Mouse (Mus musculus) layer of hippocampus, adult 9-11 months (tissue): ENCODE measurements at regions not wholly inside any gene's neighbourhood (a gene's known extent, or its start where the extent isn't known, plus 50 kb on each side); places are given as distances from the start of the nearest gene placed in this dataset.

Experiments used
- DNase-seq: peaks from one replicate; pipeline ENCODE4 v3.0.0; 2022

DNA sequence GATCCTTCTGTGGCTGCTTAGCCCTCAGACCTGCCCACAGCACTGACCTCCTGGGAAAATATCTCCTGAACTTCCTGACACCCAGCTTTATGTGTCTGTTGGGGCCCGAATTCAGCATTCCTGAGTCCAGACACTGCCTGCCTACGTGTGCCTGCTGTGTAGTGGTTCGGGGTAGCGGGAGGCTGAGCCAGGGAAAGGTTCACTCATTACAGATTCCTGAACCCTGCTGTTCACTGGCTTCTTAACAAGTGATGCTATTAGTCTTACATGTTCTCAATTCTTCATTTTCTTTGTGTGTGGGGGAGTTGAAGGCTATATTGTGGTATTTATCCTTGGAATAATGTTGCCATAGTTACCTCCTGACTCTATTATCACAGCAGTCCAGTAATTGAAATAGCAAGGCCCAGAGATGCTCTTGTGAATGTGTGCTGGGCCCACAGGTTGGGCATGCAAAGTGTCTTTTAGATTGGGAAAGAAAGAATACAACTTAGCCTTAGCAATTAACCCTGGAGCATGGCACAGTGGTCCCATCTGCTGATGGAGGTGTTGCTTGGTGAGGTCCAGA is 216.7 kb upstream of the Rbfox1 start:
- no peak for DNase-seq

DNA sequence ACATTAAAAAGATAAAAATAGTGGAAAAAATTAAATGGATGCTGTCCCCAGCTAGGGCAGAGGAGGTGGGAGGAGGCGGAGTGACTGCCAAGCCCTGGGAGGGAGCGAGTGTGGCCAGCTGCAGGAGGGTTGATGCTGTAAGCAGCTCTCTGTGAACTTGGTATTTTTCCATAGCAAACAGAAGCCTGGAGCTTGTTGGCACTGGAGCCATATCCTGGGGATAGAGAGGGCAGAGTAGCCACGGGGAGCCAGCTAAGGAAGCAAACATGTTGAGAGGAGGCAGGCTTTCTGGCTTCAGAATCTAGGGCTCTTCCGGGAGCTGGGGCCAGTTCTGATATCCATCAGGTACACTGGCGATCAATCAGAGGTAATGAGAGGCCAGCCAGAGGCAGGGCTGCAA is 223.2 kb upstream of the Rbfox1 start:
- DNase-seq: peak; percentile 28

DNA sequence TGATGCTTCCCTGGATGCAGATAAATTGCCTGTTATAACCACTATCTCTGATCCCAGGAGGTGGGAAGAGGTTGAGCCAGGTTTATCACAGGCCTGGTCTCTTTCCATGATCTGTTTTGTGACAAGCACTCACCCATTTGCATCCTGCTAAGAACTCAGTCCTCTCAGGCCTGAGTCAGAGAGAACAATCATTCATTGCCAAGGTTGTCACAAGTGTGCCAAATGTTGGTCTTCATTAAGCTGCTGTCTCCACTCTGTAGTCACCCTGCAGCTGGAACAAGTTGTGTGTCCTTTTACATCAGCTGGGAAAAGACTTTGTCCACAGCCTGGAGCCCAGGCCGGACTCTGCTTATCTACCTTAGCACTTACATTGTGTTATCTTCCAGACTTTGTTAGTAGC is 233.6 kb upstream of the Rbfox1 start:
- no peak for DNase-seq

DNA sequence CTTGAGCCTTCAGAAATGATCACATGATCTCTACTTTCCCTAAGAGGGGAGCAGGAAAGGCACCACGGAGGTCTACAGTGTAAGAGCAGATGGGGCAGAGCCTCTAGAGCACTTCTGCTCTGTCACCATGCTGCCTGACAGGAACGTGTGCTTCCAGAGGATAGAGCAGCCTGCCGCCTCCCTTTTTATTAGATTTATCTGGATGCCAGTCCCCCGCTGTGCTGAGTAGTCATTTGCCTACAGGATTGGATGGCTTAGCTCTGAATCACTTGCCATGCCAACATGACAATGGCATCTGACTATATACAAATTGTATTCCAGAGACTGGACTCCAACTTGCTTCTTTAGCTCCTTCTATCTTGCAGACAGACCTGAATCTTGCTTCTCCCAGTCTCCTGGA is 234.2 kb upstream of the Rbfox1 start:
- DNase-seq: no peak

DNA sequence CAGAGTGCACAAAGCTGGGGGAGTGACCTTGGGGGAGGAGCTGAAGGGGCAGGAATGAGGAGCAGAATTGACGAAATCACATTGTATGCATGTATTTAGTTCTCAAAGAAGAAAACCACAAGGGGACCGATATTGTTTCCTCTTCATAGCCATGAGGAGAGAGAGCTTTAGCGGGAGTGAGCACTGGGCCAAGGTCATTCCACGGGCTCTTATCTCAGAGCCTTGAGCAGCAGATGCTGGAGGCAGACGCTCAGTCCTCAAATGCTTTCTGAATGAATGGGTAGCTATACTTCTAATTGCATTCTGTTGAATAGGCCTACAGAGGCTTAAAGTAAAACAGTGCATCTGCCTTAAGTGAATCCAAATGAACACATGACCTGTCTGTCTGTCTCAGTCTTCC is 245.2 kb upstream of the Rbfox1 start:
- DNase-seq: no peak

DNA sequence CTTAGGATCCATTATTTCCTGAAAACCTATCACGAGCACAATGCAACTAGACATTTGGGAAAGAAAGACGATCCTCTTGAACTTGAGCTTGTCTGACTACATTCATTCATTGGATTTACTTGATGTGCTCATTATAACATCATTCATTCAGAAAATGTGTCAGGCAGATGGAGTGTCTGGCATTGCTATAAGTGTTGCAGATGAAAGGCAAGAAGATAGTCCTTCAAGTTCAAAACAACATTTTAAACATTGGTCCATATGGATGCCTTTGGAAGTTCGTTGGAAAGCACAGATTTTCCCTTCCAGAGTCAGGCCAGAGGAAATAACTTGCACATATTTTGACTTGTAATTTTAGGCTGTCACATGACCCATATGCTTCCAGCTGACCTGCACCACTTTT is 255.2 kb upstream of the Rbfox1 start:
- no peak for DNase-seq

DNA sequence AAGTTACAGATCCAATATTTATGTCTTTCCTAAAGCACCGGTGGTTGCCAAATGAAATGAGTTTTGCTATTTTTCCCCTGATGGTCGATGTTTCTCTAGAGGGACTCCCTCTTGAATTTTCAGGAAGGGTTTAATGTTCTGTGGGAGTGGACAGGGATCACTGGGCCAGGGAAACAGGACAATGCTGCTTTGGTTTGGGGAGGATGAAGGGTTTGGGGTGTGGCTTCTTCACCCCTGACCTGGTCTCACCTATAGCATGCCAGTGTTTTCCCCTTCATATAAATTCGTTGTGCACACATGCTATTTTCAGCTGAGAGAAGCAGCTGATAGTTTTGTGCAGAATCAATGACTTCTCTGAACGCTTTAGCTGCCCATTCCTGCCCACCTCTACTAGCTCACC is 257.2 kb upstream of the Rbfox1 start:
- DNase-seq: no peak

DNA sequence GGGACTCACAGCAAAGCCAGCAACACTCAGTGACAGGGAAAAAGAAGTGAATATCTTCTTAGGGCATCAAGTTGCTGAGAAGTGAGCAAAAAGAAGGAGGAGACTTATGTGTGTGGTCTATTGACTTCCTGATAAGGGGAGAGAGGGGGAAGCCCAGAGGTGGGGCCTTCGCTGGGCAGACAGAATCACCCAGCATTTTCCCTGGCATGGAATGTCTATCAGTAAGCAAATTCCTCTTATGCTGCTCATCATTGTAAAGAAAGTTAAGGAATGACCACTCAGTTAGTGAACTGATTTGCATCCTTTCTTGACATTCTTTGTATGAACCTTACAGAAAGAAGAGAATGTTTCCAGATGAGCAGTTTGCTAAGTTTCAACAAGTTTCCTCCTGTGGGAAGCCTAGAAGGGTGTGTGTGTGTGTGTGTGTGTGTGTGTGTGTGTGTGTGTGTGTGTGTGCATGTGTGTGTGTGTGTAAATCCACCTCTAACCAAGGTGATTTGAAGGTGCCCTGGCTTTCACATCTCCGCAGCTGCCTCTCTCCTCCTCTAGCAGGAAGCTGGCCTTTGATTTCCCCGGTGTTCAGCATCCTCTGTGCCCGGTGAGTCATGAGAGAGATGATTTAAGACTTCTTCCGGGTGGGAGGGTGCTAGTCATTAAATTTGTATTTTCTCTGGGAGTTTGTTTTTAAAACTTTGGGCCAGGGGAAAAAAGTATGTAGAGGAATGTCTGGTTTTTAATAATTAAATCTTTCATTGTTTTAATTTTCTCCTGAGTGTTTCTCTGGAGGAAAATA is 257.8 kb upstream of the Rbfox1 start:
- no peak for DNase-seq

DNA sequence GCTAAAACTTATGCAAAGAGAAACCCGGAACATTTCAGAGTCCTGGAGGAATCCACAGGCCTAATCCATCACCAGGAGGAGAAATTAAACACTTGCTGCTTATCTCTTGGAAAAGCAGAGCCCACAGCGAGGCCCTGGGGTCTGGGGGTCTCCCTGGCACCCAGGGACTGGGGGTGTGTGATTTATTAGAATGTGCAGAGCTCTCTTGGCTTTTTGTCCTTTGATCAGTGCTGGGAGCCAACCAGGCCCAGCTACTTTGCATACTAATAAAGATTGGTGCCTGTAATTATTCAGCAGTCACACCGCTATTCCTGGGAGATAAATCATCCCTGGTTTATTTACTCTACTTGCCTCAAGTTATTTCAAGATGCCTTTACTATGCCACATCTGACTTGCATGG is 260.0 kb upstream of the Rbfox1 start:
- DNase-seq: no peak

DNA sequence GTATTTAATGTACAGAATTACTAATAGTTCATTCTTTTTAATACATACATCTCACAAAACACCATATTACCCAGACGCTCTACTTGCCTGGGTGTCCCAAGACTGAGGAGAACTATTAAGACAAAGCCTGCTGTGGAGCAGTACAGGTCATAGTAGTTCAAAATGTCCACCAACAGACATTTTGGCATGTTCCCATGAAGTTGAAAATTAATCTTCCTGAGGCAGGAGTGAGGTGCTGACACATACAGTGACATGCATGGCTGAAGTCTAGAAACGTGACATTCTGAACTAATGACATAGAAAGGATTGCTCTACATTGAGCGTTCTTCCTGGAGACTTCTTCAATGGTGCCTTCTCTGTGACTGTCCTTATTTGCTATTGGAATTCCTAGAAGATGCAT is 264.6 kb upstream of the Rbfox1 start:
- no peak for DNase-seq

DNA sequence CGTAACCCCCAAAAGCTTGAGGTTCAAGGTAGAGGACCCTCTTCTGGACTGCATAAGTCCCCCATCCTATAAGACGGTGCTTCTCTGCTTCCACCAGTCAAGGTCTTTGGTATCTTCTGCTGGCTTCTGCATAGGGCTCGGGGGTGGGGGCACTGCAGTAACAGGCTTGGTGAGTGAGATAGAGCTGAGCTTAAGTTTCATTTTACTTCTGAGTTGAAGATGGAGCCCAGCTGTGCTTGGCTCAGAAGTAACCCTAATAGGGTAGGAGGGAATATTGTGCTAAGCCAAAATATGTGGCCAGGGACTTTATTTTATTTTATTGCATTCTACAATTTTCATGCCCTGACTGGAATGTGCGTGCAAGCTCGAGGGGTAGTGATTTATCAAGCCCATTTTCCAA is 268.8 kb upstream of the Rbfox1 start:
- no peak for DNase-seq

DNA sequence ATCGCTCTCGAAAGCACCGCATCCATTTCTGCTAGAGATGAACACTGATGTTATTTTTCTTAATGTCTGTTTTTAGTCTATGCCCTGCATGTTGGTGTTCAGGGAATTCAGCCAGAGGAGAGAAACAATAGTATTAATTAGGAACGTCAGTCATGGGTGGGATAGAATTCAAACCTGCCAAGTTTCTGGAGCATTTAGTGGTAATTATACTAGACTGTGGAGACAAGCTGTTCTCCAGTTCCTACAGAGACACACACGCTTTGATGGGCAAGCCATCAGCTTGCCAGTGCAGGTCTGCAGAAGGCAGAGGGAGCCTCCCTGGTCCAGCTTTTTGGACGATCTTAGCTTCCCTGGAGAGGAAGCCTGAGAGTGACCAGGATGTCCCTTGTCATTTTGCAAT is 289.8 kb upstream of the Rbfox1 start:
- DNase-seq: peak; percentile 70

DNA sequence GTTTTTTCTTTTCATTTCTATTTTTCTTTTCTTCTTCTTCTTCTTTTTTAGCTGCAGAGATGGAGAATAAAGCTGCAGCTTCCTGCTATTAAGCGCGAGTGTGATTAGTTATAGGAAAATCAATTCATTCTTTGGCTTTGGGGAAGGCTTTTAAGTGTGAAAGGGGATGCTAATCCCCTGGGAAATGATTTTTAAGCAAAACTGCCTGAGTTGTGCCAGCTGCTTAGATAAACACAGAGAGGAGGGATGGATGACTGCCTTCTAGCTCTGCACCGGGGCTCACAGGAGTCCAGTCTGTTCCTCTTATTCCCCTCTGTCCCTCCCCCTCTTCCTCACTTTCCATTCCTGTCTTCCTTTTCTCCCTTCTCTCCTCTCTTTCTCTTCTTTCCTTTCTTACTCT is 306.8 kb upstream of the Rbfox1 start:
- no peak for DNase-seq

DNA sequence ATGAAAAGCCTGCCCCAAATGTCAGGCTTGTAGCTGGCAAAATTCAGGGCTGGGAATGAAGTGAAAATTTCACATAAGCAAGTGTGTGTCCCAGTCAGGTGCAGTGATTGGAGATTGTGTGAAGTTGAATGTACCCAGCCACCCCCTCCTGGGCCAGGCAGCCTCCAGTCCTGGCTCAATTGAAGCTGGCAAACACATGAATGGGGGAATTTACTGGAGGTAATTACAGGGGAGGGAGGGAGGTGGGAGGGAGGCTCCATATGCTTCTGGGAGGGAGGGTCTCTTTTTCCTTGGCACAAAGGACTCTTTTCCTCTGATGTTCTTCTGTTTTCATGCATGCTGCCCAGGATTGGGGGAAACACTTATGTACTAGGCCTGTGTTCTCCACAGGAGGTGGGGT is 312.4 kb upstream of the Rbfox1 start:
- DNase-seq: no peak

DNA sequence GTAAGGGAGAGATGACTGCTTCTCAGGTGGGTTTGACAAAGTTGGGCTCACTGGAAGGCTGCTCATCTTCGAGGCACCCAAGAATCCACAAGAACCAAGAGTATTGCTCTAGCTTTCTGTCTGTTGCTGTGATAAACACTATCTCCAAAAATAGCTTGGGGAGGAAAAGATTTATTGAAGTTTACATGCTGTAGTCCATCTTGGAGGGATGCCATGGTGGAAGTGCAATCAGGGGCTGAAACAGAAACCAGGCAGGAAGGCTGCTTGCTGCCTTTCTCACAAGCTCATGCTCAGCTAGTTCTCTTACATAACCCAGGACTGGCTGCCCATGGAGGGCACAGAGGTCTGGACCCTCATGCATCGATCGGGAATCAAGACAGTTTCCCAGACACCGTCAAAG is 314.5 kb upstream of the Rbfox1 start:
- DNase-seq: no peak

DNA sequence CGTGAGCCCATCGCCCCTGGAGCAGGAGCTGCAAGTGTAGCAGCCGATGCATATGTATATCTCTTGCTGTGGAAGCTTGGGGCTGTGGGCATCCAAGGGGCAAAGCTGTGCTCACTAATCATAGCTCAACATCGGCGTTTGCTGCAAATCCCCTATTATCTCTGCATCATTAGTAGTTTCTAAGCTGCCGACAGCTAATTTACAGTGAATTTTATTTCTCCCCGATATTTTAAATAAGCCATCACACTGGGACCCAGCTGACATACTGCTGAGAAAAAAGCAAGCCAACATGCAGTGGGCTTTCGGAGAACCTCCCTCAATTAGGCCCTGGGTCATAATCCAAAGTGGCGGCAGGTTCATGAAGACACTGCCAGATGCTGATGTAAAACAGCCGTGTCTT is 313.3 kb upstream of the Eef2kmt start:
- no peak for DNase-seq

DNA sequence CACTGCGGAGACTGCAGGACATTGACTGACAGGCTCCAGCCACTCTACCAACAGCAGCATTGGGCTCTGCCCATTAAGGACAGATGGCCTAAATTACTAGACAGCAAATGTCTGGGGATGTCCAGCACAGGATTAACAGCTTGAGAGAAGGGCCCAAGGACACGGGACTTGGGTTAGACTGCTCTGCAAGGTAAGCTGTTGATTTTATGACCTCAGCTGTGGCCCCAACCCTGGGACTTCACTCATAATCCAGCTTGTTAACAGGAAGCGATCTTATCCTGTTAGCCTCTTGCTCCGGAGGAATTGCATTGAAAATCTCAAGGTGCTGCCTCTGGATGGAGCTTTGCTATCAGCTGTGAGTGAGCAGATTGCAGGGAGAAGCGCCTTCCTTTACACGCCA is 293.2 kb upstream of the Eef2kmt start:
- DNase-seq: no peak

DNA sequence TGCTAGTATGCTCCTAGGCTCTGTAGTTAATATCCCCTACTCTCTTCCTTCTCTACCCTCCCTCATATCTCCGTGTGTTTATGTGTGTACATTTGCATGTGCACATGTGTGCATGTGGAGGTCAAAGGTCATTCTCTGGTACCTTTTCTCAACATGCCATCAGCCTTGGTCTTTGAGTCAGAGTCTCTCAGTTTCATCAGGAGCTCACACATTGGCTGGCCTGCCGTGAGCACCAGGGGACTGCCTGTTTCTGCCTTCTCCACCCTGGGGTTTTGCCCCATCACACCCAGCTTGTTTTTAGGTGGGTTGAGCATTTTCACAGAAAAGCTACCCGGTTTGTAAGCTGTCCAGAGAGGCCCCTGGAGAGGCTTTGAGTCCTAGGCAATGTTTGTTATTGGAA is 292.8 kb upstream of the Eef2kmt start:
- DNase-seq: no peak

DNA sequence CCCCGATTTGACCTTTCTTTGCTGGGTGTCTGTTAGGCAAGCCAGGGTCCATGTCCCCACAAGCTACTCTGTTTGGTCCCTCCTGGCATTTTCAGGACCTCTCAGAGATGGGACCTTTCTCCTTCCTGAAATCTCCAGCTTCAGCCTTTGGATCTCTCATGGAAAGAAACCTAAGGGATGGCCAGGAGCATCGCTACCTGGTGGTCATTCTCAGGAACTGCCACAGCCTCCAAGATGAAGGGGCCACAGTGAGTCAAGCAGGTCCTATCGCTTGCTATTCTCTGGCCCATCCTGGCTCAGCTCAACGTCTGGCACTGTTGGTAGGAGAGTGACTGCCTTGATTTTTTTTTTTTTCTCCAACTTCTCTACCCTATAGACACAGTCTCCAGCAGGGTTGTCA is 291.0 kb upstream of the Eef2kmt start:
- DNase-seq: no peak

DNA sequence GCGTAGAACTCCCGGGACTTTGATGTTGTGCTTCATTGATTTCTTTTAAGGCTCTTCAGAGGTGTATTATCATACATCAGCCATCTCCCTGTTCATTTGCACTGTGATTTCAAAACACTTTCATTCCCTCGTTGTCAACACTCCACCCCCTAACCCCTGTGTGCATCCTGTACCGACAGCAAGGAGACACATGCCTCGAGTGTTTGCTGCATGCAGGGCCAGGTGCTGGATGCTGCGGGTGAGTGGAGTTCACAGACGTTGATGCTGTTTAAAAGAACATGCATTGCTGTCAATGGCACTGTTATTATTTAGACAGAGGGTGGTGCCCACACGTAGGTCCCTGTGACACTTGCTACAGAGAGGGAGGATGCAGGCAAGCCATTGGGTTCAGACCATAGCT is 290.0 kb upstream of the Eef2kmt start:
- no peak for DNase-seq

DNA sequence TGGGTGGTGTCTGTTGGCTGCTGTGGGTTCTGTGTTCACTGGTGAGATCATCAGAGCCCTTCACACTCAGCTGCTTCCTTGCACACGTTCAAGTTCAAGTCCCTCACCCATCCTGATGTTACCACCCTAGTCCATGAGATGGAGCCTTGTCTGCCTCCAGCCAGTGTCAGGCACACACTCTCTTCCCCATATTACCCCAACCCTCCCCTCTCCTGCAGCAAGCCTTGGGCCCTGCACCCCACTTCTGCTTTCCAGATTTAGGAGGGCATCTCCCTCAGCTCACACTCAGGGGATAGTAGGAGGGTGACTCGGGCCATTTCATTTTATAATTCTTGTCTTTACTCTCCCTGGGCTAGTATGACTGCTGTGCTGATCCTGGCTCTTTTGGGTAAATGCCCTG is 288.7 kb upstream of the Eef2kmt start:
- DNase-seq: no peak

DNA sequence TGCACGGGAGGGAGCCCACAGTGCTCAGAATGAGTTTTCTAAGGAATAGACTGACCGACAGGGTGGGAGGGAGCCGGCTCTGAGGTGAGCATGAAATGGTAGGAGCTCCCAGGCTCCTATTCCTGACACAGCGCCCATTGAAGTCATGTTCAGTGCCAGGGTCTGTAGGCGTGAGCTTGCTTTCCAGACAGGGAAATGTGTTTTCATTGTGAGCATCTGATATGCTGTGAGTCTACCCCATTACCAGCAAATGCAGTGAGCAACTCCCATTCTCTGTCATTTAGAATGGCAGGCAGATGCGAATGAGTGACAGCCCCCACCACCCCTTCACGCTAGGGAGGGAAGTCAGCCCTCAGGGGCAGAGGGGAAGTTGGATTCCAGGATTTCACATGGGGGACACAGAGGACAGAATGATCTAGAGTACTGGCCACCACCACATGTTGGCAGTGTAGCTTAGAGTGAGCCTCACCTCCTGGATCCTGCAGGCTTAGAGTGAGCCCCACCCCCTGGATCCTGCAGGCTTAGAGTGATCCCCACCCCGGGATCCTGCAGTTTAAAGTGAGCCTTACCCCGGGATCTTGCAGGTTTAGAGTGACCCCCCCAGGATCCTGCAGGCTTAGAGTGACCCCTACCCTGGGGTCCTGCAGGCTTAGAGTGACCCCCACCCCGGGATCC is 283.2 kb upstream of the Eef2kmt start:
- DNase-seq: peak; percentile 68

DNA sequence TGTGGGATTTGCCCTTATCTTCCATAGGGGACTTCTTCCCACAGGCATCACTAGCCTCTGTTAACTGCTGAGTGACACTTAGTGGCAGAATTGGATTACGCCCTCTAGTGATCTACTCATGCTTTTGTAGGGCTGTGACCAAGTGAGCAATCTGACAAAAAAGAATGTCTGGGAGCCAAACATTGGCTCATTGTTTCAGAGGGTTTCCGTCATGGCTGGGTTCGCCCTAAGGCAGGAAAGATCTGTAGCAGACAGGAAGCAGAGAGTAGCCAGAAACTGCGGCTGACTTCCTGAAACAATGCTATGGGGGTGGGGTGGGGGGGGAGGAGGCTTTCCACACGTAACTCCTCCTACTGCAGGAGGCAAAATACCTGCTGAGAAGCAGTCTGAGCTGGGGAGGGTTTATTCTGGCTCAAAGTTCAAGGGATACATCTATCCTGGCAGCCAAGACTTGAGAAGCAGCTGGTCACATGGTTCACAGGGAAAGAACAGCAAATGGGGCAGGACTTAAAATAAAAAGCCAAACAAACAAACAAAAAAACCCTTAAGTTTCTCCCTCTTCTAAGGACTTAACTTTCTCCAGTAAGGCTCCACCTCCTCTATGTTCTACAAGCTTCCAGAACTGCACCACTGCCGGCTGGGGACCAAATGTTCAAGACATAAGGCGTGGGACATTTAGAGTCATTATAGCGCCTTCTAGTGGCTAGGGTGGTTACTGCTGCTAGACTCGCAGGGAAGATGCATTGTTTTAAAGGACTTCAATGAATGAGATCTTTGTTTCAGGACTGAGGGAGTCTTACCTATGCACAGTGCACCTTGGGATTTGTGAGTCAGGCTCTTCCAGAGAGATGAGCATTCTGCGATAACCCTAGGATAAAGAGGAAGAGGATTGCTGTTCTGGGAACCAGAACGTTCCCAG is 281.8 kb upstream of the Eef2kmt start:
- no peak for DNase-seq
